Mouse (Mus musculus): ENCODE results near the gene Ypel2. TPM values are rescaled to one million over a fixed set of nuclear protein-coding genes. Genes with fewer than 3 reads are reported as not detected.

The Ypel2 gene
- polyA plus RNA-seq, 1 experiment from 2014 or later = 7.6 TPM

DNA sequence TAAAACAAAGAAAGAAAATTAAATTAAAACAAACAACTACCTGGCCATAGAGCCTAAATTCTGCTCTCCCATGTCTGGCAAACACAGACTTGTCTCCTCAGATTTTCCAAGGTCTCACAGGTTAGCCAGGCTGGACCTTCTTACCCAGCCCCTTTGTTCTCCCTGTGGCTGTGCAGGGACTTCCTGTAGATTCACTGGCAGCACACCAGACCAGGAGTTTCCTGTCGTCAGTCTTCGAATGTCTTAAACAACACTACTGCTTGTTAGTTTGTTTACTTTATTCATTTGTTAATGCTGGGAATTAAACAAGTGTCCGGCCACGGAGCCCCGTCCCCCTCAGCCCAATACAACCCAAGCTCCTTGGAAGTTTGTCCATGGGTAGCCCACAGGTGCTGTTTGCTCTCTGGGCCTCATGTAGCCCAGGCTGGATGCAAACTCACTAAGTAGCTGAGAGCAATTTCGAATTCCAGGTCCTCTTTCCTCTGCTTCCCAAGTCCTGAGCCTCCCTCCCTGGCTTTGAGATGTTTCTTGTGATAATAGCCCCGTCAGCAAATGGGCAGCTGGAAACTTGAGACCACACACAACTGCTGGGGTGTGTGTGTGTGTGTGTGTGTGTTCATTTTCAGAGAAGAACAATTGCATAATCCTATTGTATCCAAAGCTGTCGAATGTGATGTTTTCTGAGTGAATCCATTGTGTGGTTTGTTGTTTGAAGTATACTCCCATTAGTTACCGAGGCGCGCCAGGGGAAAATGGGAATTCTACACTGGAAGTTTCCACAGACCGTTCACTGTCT is 11.7 kb upstream of the Ypel2 start:
- 53% methylated on average over 12 of the region's 12 CpGs for WGBS
- Histone ChIP-seq H3K27ac (replicated peaks; ENCODE audit: low read depth, low read length) (no peak overlapping the region), H3K4me2 (ENCODE audit: low read depth, low read length) (no peak overlapping the region), H3K9ac (replicated peaks; ENCODE audit: low read length) (no peak overlapping the region), H3K4me1 (ENCODE audit: control insufficient read depth, insufficient read depth, low read length) (no peaks in the 10 kb centered on the region), H3K4me3 (ENCODE audit: low read depth, low read length) (no peak overlapping the region), H3K27me3 (ENCODE audit: control insufficient read depth, insufficient read depth, low read length) (no peaks in the 10 kb centered on the region), H3K36me3 (replicated peaks; ENCODE audit: control insufficient read depth, insufficient read depth, low read depth, low read length) (no peaks in the 10 kb centered on the region), H3K9me3 (replicated peaks; ENCODE audit: control insufficient read depth, low read length) (no peaks in the 10 kb centered on the region)
- ATAC-seq (replicated peaks; ENCODE audit: insufficient number of reproducible peaks, low FRiP score, low TSS enrichment, low read depth) (no peak), DNase-seq (ENCODE audit: low spot score) (no peak)

GRCm38 (mm10) chr11:87002078-87002829 is 8.7 kb upstream of the Ypel2 start:
- ATAC-seq (replicated peaks; ENCODE audit: insufficient number of reproducible peaks, low FRiP score, low TSS enrichment, low read depth) (no peak), DNase-seq (ENCODE audit: low spot score) (no peak)
- Histone ChIP-seq H3K9me3 (replicated peaks; ENCODE audit: control insufficient read depth, low read length) (no peaks in the 10 kb centered on the region), H3K9ac (replicated peaks; ENCODE audit: low read length) (no peak overlapping the region), H3K4me2 (ENCODE audit: low read depth, low read length) (no peak overlapping the region), H3K4me3 (ENCODE audit: low read depth, low read length) (no peak overlapping the region), H3K4me1 (ENCODE audit: control insufficient read depth, insufficient read depth, low read length) (no peaks in the 10 kb centered on the region), H3K27me3 (ENCODE audit: control insufficient read depth, insufficient read depth, low read length) (no peaks in the 10 kb centered on the region), H3K36me3 (replicated peaks; ENCODE audit: control insufficient read depth, insufficient read depth, low read depth, low read length) (no peaks in the 10 kb centered on the region), H3K27ac (replicated peaks; ENCODE audit: low read depth, low read length) (no peak overlapping the region)
- WGBS = 80% methylated on average over 10 of the region's 10 CpGs

- no peaks in the 10 kb centered on the region for H3K27me3 ChIP-seq (ENCODE audit: control insufficient read depth, insufficient read depth, low read length)
- no peak overlapping the region for H3K4me2 ChIP-seq (ENCODE audit: low read depth, low read length)
- H3K27ac ChIP-seq (replicated peaks; ENCODE audit: low read depth, low read length) = no peak overlapping the region
- ATAC-seq (replicated peaks; ENCODE audit: insufficient number of reproducible peaks, low FRiP score, low TSS enrichment, low read depth) (no peak), DNase-seq (ENCODE audit: low spot score) (no peak)
- H3K4me1 ChIP-seq (ENCODE audit: control insufficient read depth, insufficient read depth, low read length) = no peaks in the 10 kb centered on the region
- H3K4me3 ChIP-seq (ENCODE audit: low read depth, low read length) = no peak overlapping the region
- 88% methylated on average over 8 of the region's 8 CpGs for WGBS
- H3K36me3 ChIP-seq (replicated peaks; ENCODE audit: control insufficient read depth, insufficient read depth, low read depth, low read length) = no peaks in the 10 kb centered on the region
- no peak overlapping the region for H3K9ac ChIP-seq (replicated peaks; ENCODE audit: low read length)
- H3K9me3 ChIP-seq (replicated peaks; ENCODE audit: control insufficient read depth, low read length) = no peaks in the 10 kb centered on the region
Measured at GRCm38 (mm10) chr11:87001217-87001616, 7.7 kb upstream of the Ypel2 start.

DNA sequence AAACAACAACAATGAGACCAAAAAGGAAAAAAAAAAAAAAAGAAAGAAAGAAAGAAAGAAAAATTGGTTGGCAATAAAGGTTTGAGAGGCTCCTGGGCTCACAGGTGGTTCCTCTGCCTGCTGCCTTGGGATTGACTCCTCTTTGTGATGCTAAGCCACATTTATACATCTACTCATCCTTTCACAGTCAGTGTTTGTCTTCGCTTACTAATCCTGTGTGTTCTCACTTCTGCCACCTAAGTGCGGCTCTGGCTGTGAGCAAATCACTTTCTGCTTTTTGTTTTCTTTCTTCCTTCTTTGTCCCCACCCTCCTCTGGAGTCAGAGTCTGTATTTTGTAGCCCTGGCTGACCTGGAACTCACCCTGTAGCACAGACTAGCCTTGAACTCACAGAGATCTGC is 2.8 kb upstream of the Ypel2 start:
- 49% methylated on average over 2 of the region's 2 CpGs for WGBS
- Histone ChIP-seq H3K36me3 (replicated peaks; ENCODE audit: control insufficient read depth, insufficient read depth, low read depth, low read length) (no peaks in the 10 kb centered on the region), H3K4me3 (ENCODE audit: low read depth, low read length) (no peak overlapping the region), H3K4me1 (ENCODE audit: control insufficient read depth, insufficient read depth, low read length) (peaks cover 5% of the 10 kb centered on the region; the same call in 1 of the 2 replicates), H3K9ac (replicated peaks; ENCODE audit: low read length) (no peak overlapping the region), H3K9me3 (replicated peaks; ENCODE audit: control insufficient read depth, low read length) (no peaks in the 10 kb centered on the region), H3K4me2 (ENCODE audit: low read depth, low read length) (no peak overlapping the region), H3K27ac (replicated peaks; ENCODE audit: low read depth, low read length) (no peak overlapping the region), H3K27me3 (ENCODE audit: control insufficient read depth, insufficient read depth, low read length) (no peaks in the 10 kb centered on the region)
- ATAC-seq (replicated peaks; ENCODE audit: insufficient number of reproducible peaks, low FRiP score, low TSS enrichment, low read depth) (no peak), DNase-seq (ENCODE audit: low spot score) (no peak)

DNA sequence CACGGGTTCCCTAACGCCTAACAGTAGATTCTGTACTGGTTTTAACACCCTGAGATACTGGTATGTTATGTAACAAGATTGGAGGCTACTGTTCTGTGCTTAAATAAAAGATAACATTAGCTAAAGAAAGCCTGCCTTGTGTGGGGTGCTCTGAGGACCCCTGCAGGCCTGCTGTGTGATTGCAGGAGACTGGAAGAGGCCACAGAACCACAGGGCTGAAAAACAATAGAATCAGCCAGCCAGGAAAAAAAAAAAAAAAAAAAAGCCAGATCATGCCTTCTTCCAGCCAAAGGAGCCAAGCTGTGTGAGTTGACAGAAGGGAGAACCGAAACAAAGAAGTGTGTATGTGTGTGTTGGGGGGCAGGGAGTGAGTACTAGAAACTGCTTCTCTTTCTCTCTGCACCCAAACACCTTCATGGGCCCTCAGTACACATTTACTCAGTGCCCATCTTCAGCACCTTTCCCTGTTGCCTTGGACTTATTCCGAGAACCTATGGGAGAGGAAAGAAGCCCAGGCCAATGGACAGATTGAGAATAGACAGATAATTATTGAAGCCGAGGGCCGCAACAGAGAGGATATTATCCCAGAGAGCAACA is 2.2 kb upstream of the Ypel2 start:
- H3K9ac ChIP-seq (replicated peaks; ENCODE audit: low read length) = 0 out of 2 replicates have a peak overlapping the region, but pooled peaks have one; percentile 14
- no peak overlapping the region for H3K27ac ChIP-seq (replicated peaks; ENCODE audit: low read depth, low read length)
- WGBS = 37% methylated on average over 6 of the region's 6 CpGs

GRCm38 (mm10) chr11:86994791-86995624 is 1.5 kb upstream of the Ypel2 start:
- Histone ChIP-seq H3K27me3 (ENCODE audit: control insufficient read depth, insufficient read depth, low read length) (no peaks in the 10 kb centered on the region), H3K4me3 (ENCODE audit: low read depth, low read length) (no peak overlapping the region), H3K36me3 (replicated peaks; ENCODE audit: control insufficient read depth, insufficient read depth, low read depth, low read length) (no peaks in the 10 kb centered on the region), H3K9me3 (replicated peaks; ENCODE audit: control insufficient read depth, low read length) (no peaks in the 10 kb centered on the region), H3K27ac (replicated peaks; ENCODE audit: low read depth, low read length) (no peak overlapping the region), H3K4me2 (ENCODE audit: low read depth, low read length) (no peak overlapping the region), H3K9ac (replicated peaks; ENCODE audit: low read length) (no peak overlapping the region), H3K4me1 (ENCODE audit: control insufficient read depth, insufficient read depth, low read length) (peaks cover 7% of the 10 kb centered on the region)
- 41% methylated on average over 10 of the region's 10 CpGs for WGBS
- DNase-seq (ENCODE audit: low spot score) (no peak), ATAC-seq (replicated peaks; ENCODE audit: insufficient number of reproducible peaks, low FRiP score, low TSS enrichment, low read depth) (no peak)

More for the DNA sequence above, 2.2 kb upstream of the Ypel2 start:
- DNase-seq (ENCODE audit: low spot score) (peak; percentile 70), ATAC-seq (replicated peaks; ENCODE audit: insufficient number of reproducible peaks, low FRiP score, low TSS enrichment, low read depth) (no peak)
- Histone ChIP-seq H3K27me3 (ENCODE audit: control insufficient read depth, insufficient read depth, low read length) (no peaks in the 10 kb centered on the region), H3K4me1 (ENCODE audit: control insufficient read depth, insufficient read depth, low read length) (peaks cover 5% of the 10 kb centered on the region; the same call in 1 of the 2 replicates), H3K36me3 (replicated peaks; ENCODE audit: control insufficient read depth, insufficient read depth, low read depth, low read length) (no peaks in the 10 kb centered on the region), H3K4me3 (ENCODE audit: low read depth, low read length) (no peak overlapping the region), H3K4me2 (ENCODE audit: low read depth, low read length) (no peak overlapping the region), H3K9me3 (replicated peaks; ENCODE audit: control insufficient read depth, low read length) (no peaks in the 10 kb centered on the region)

GRCm38 (mm10) chr11:86994330-86994729 is 823 bp upstream of the Ypel2 start:
- no peak for DNase-seq (ENCODE audit: low spot score)
- Histone ChIP-seq H3K4me2 (ENCODE audit: low read depth, low read length) (peak overlapping the region; percentile 72; the same call in 1 of the 2 replicates), H3K9me3 (replicated peaks; ENCODE audit: control insufficient read depth, low read length) (no peaks in the 10 kb centered on the region), H3K4me1 (ENCODE audit: control insufficient read depth, insufficient read depth, low read length) (peaks cover 7% of the 10 kb centered on the region), H3K9ac (replicated peaks; ENCODE audit: low read length) (no peak overlapping the region), H3K27ac (replicated peaks; ENCODE audit: low read depth, low read length) (no peak overlapping the region), H3K27me3 (ENCODE audit: control insufficient read depth, insufficient read depth, low read length) (no peaks in the 10 kb centered on the region), H3K36me3 (replicated peaks; ENCODE audit: control insufficient read depth, insufficient read depth, low read depth, low read length) (no peaks in the 10 kb centered on the region), H3K4me3 (ENCODE audit: low read depth, low read length) (peak overlapping the region; percentile 96; the same call in 1 of the 2 replicates)
- ATAC-seq (replicated peaks; ENCODE audit: insufficient number of reproducible peaks, low FRiP score, low TSS enrichment, low read depth) = no peak
- 17% methylated on average over 6 of the region's 6 CpGs for WGBS

All from embryonic facial prominence, embryonic 11.5 days (tissue).